Mouse (Mus musculus): ENCODE data around the gene Ephb2. TPM values are rescaled to one million over a fixed set of nuclear protein-coding genes. Genes with fewer than 3 reads are reported as not detected.

Gene Ephb2
- polyA plus RNA-seq, 1 experiment from 2014 or later = 8.7 TPM

- Histone ChIP-seq H3K9me3 (replicated peaks) (no peaks in the 10 kb centered on the region), H3K27ac (no peak overlapping the region), H3K4me1 (peaks cover 28% of the 10 kb centered on the region), H3K4me2 (no peak overlapping the region), H3K4me3 (replicated peaks) (no peak overlapping the region), H3K9ac (no peak overlapping the region), H3K36me3 (no peaks in the 10 kb centered on the region), H3K27me3 (no peaks in the 10 kb centered on the region)
- 80% methylated on average over 9 of the region's 9 CpGs for WGBS
- no peak for ATAC-seq (replicated peaks; ENCODE audit: low FRiP score)
Measured at GRCm38 (mm10) chr4:136720025-136720424, 115.8 kb downstream of the Ephb2 start.

GRCm38 (mm10) chr4:136718193-136718986, 117.4 kb downstream of the Ephb2 start:
- 91% methylated on average over 14 of the region's 14 CpGs for WGBS
- H3K4me3 ChIP-seq (replicated peaks) = no peak overlapping the region
- H3K36me3 ChIP-seq = no peaks in the 10 kb centered on the region
- H3K9me3 ChIP-seq (replicated peaks) = no peaks in the 10 kb centered on the region
- H3K27ac ChIP-seq = no peak overlapping the region
- H3K9ac ChIP-seq = no peak overlapping the region
- peaks cover 22% of the 10 kb centered on the region; the same call in 1 of the 2 replicates for H3K4me1 ChIP-seq
- no peak for ATAC-seq (replicated peaks; ENCODE audit: low FRiP score)
- H3K27me3 ChIP-seq = no peaks in the 10 kb centered on the region
- H3K4me2 ChIP-seq = no peak overlapping the region

- no peaks in the 10 kb centered on the region for H3K27me3 ChIP-seq
- no peaks in the 10 kb centered on the region for H3K36me3 ChIP-seq
- H3K4me1 ChIP-seq = 0 out of 2 replicates have a peak, but pooled peaks cover 14% of the 10 kb centered on the region
- no peak overlapping the region for H3K27ac ChIP-seq
- ATAC-seq (replicated peaks; ENCODE audit: low FRiP score) = no peak
- no peaks in the 10 kb centered on the region for H3K9me3 ChIP-seq (replicated peaks)
- WGBS = 80% methylated on average over 7 of the region's 7 CpGs
- H3K4me3 ChIP-seq (replicated peaks) = no peak overlapping the region
- no peak overlapping the region for H3K9ac ChIP-seq
- no peak overlapping the region for H3K4me2 ChIP-seq
Measured at GRCm38 (mm10) chr4:136716561-136716972, 119.2 kb downstream of the Ephb2 start.

- H3K27ac ChIP-seq = no peak overlapping the region
- 0 out of 2 replicates have a peak, but pooled peaks cover 14% of the 10 kb centered on the region for H3K4me1 ChIP-seq
- no peak overlapping the region for H3K4me3 ChIP-seq (replicated peaks)
- H3K9me3 ChIP-seq (replicated peaks) = no peaks in the 10 kb centered on the region
- H3K36me3 ChIP-seq = no peaks in the 10 kb centered on the region
- no peak overlapping the region for H3K9ac ChIP-seq
- no peak overlapping the region for H3K4me2 ChIP-seq
- no peaks in the 10 kb centered on the region for H3K27me3 ChIP-seq
- WGBS = 27% methylated on average over 6 of the region's 6 CpGs
- no peak for ATAC-seq (replicated peaks; ENCODE audit: low FRiP score)
Measured at GRCm38 (mm10) chr4:136714530-136714929, 121.3 kb downstream of the Ephb2 start.

GRCm38 (mm10) chr4:136713889-136714288, 121.9 kb downstream of the Ephb2 start:
- Histone ChIP-seq H3K27ac (no peak overlapping the region), H3K36me3 (no peaks in the 10 kb centered on the region), H3K4me1 (peaks cover 19% of the 10 kb centered on the region), H3K4me2 (no peak overlapping the region), H3K27me3 (no peaks in the 10 kb centered on the region), H3K9ac (no peak overlapping the region), H3K4me3 (replicated peaks) (no peak overlapping the region), H3K9me3 (replicated peaks) (no peaks in the 10 kb centered on the region)
- WGBS = 89% methylated on average over 7 of the region's 7 CpGs
- no peak for ATAC-seq (replicated peaks; ENCODE audit: low FRiP score)

GRCm38 (mm10) chr4:136713431-136713830, 122.4 kb downstream of the Ephb2 start:
- no peak for ATAC-seq (replicated peaks; ENCODE audit: low FRiP score)
- H3K9ac ChIP-seq = no peak overlapping the region
- no peak overlapping the region for H3K4me3 ChIP-seq (replicated peaks)
- no peak overlapping the region for H3K4me2 ChIP-seq
- H3K36me3 ChIP-seq = no peaks in the 10 kb centered on the region
- no peaks in the 10 kb centered on the region for H3K9me3 ChIP-seq (replicated peaks)
- no peaks in the 10 kb centered on the region for H3K27me3 ChIP-seq
- no peak overlapping the region for H3K27ac ChIP-seq
- WGBS = 75% methylated on average over 3 of the region's 3 CpGs
- peaks cover 23% of the 10 kb centered on the region for H3K4me1 ChIP-seq

- H3K27me3 ChIP-seq = no peaks in the 10 kb centered on the region
- no peak overlapping the region for H3K27ac ChIP-seq
- ATAC-seq (replicated peaks; ENCODE audit: low FRiP score) = no peak
- H3K4me2 ChIP-seq = no peak overlapping the region
- H3K4me3 ChIP-seq (replicated peaks) = no peak overlapping the region
- no peaks in the 10 kb centered on the region for H3K36me3 ChIP-seq
- WGBS = 47% methylated on average over 20 of the region's 20 CpGs
- no peaks in the 10 kb centered on the region for H3K9me3 ChIP-seq (replicated peaks)
- H3K9ac ChIP-seq = no peak overlapping the region
- peaks cover 29% of the 10 kb centered on the region for H3K4me1 ChIP-seq
Measured at GRCm38 (mm10) chr4:136711985-136712768, 123.6 kb downstream of the Ephb2 start.

- Histone ChIP-seq H3K4me3 (replicated peaks) (no peak overlapping the region), H3K27ac (no peak overlapping the region), H3K36me3 (no peaks in the 10 kb centered on the region), H3K4me1 (peaks cover 47% of the 10 kb centered on the region), H3K27me3 (no peaks in the 10 kb centered on the region), H3K9ac (no peak overlapping the region), H3K9me3 (replicated peaks) (no peaks in the 10 kb centered on the region), H3K4me2 (no peak overlapping the region)
- no peak for ATAC-seq (replicated peaks; ENCODE audit: low FRiP score)
- WGBS = 94% methylated on average over 9 of the region's 9 CpGs
Measured at GRCm38 (mm10) chr4:136710345-136710744, 125.4 kb downstream of the Ephb2 start.

- H3K27me3 ChIP-seq = no peaks in the 10 kb centered on the region
- 63% methylated on average over 2 of the region's 2 CpGs for WGBS
- H3K4me1 ChIP-seq = peaks cover 54% of the 10 kb centered on the region
- ATAC-seq (replicated peaks; ENCODE audit: low FRiP score) = no peak
- H3K4me2 ChIP-seq = no peak overlapping the region
- no peak overlapping the region for H3K4me3 ChIP-seq (replicated peaks)
- no peak overlapping the region for H3K27ac ChIP-seq
- no peak overlapping the region for H3K9ac ChIP-seq
- no peaks in the 10 kb centered on the region for H3K36me3 ChIP-seq
- no peaks in the 10 kb centered on the region for H3K9me3 ChIP-seq (replicated peaks)
Measured at GRCm38 (mm10) chr4:136708956-136709355, 126.8 kb downstream of the Ephb2 start.

- no peak overlapping the region for H3K9ac ChIP-seq
- H3K27ac ChIP-seq = peak overlapping the region; percentile 85
- 0 out of 2 replicates have a peak, but pooled peaks have one; percentile 22 for ATAC-seq (replicated peaks; ENCODE audit: low FRiP score)
- WGBS = 48% methylated on average over 4 of the region's 4 CpGs
- no peak overlapping the region for H3K4me3 ChIP-seq (replicated peaks)
- H3K36me3 ChIP-seq = no peaks in the 10 kb centered on the region
- H3K9me3 ChIP-seq (replicated peaks) = no peaks in the 10 kb centered on the region
- no peak overlapping the region for H3K4me2 ChIP-seq
- peaks cover 67% of the 10 kb centered on the region for H3K4me1 ChIP-seq
- H3K27me3 ChIP-seq = no peaks in the 10 kb centered on the region
Measured at GRCm38 (mm10) chr4:136706696-136707095, 129.1 kb downstream of the Ephb2 start.

GRCm38 (mm10) chr4:136705091-136705490, 130.7 kb downstream of the Ephb2 start:
- WGBS = 22% methylated on average over 5 of the region's 5 CpGs
- Histone ChIP-seq H3K4me2 (no peak overlapping the region), H3K36me3 (no peaks in the 10 kb centered on the region), H3K27ac (peak overlapping the region; percentile 85), H3K4me3 (replicated peaks) (no peak overlapping the region), H3K9ac (no peak overlapping the region), H3K27me3 (no peaks in the 10 kb centered on the region), H3K9me3 (replicated peaks) (no peaks in the 10 kb centered on the region), H3K4me1 (peaks cover 77% of the 10 kb centered on the region)
- ATAC-seq (replicated peaks; ENCODE audit: low FRiP score) = peak; percentile 80

- no peak overlapping the region for H3K9ac ChIP-seq
- no peaks in the 10 kb centered on the region for H3K27me3 ChIP-seq
- peaks cover 77% of the 10 kb centered on the region for H3K4me1 ChIP-seq
- 9% methylated on average over 3 of the region's 3 CpGs for WGBS
- no peak overlapping the region for H3K4me3 ChIP-seq (replicated peaks)
- H3K27ac ChIP-seq = peak overlapping the region; percentile 85
- no peaks in the 10 kb centered on the region for H3K36me3 ChIP-seq
- peak; percentile 52 for ATAC-seq (replicated peaks; ENCODE audit: low FRiP score)
- no peak overlapping the region for H3K4me2 ChIP-seq
- no peaks in the 10 kb centered on the region for H3K9me3 ChIP-seq (replicated peaks)
Measured at GRCm38 (mm10) chr4:136704551-136704950, 131.2 kb downstream of the Ephb2 start.
